ENCODE assay signal across 8 mouse cellular contexts in the genomic region with DNA sequence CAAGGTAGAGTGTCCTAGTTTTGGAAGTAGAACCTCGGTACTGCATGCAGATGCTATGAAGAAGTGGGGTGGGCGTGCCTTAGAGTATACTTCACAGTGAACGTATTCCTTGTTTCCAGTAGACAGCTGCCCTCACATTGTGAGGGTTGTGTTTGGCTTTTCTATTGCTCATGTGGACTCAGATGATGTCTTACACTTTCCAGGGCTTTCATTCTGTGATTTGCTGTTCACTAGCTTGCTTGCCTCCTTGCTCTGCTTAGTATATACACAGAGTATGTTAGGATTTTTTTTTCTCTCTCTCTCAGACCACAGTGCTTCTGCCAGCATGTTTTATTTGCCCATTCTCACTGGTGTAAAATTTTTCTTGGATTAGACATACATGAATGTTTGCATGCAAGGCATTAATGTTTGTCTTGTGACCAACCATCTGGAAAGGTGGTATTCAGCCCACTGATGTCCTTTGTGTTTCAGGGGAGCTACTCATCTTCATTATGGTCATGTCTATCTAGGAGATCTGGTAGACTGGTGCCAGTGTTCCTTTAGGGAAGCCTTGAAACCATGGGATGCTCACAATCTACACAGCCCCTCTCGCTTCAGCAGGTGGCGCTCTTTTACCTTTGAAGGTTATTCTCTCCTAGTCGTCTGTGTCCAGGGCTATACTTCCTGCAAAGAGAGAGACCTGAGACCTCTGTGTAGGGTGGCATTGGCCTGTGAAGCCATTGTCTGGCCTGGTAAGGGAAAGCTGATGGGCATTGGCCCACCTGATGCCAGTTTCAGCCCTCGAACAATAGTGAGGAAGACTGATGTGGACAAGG.
DNase-seq lines count a peak whose midpoint lies in the region; ATAC-seq lines count a peak whose summit lies in the region.

No protein-coding gene starts in this region.

- 48% methylated on average over 7 of the region's 7 CpGs for WGBS in forebrain, embryonic 16.5 days
- 45% methylated on average over 7 of the region's 7 CpGs for WGBS in hindbrain, embryonic 13.5 days

- no peak overlapping the region for H3K9ac ChIP-seq in forebrain, embryonic 16.5 days (replicated peaks; ENCODE audit: low read depth, low read length)
- H3K9ac ChIP-seq in hindbrain, embryonic 13.5 days = no peak overlapping the region

- H3K9me3 ChIP-seq in forebrain, embryonic 16.5 days (ENCODE audit: control insufficient read depth, low read length) = no peaks in the 10 kb centered on the region
- H3K9me3 ChIP-seq in hindbrain, embryonic 13.5 days = no peaks in the 10 kb centered on the region

- no peak overlapping the region for H3K4me2 ChIP-seq in forebrain, embryonic 16.5 days (ENCODE audit: low read length)
- no peak overlapping the region for H3K4me2 ChIP-seq in hindbrain, embryonic 13.5 days

- peak; percentile 75; the same call in 1 of the 2 replicates for ATAC-seq in forebrain, embryonic 16.5 days
- ATAC-seq in hindbrain, embryonic 13.5 days (ENCODE audit: low FRiP score) = peak; percentile 73
- ATAC-seq in erythroblast, adult 5-6 weeks (replicated peaks; ENCODE audit: low FRiP score, poor library complexity, severe bottlenecking) = no peak

- no peaks in the 10 kb centered on the region for H3K36me3 ChIP-seq in forebrain, embryonic 16.5 days (ENCODE audit: control insufficient read depth, insufficient read depth)
- no peaks in the 10 kb centered on the region for H3K36me3 ChIP-seq in hindbrain, embryonic 13.5 days

- no peaks in the 10 kb centered on the region; the same call in 1 of the 2 replicates for H3K4me1 ChIP-seq in forebrain, embryonic 16.5 days (replicated peaks; ENCODE audit: control insufficient read depth, insufficient read depth, low read length)
- no peaks in the 10 kb centered on the region for H3K4me1 ChIP-seq in hindbrain, embryonic 13.5 days (replicated peaks)

- H3K4me3 ChIP-seq in forebrain, embryonic 16.5 days (replicated peaks; ENCODE audit: low read length) = no peak overlapping the region
- H3K4me3 ChIP-seq in hindbrain, embryonic 13.5 days = no peak overlapping the region

- DNase-seq in NIH3T3 (ENCODE audit: low read depth) = peak; percentile 86
- peak; percentile 66 for DNase-seq in cerebellum, adult 11-12 months
- peak; percentile 72 to 81 for DNase-seq in layer of hippocampus, postnatal 10 days (ENCODE audit: low spot score in 2 of 2)
- peak; percentile 69 to 79 for DNase-seq in lung, postnatal 4 days
- DNase-seq in right cerebral cortex, postnatal 14 days = peak; percentile 67

- H3K27me3 ChIP-seq in forebrain, embryonic 16.5 days (replicated peaks; ENCODE audit: control insufficient read depth, insufficient read depth, low read length) = no peaks in the 10 kb centered on the region
- no peaks in the 10 kb centered on the region for H3K27me3 ChIP-seq in hindbrain, embryonic 13.5 days

- no peak overlapping the region for H3K27ac ChIP-seq in forebrain, embryonic 16.5 days (ENCODE audit: low read length)
- H3K27ac ChIP-seq in hindbrain, embryonic 13.5 days = no peak overlapping the region
